Mouse (Mus musculus) skeletal muscle tissue, postnatal 0 days (tissue): Measurements from ENCODE around the gene Lrrc74b. TPM values are rescaled to one million over a fixed set of nuclear protein-coding genes. Genes with fewer than 3 reads are reported as not detected.

Experiments used
- polyA plus RNA-seq: library from polyadenylated mRNA; unstranded; fragments of >200 nt; fragmentation: Nextera tagmentation; extraction: Ambion mirVana; gene quantifications from 2 replicates; pipeline ENCODE4 v1.2.1, GENCODE M21; 2015

Lrrc74b gene
- 2.1 and 2.7 TPM in 2 replicates for polyA plus RNA-seq

DNA sequence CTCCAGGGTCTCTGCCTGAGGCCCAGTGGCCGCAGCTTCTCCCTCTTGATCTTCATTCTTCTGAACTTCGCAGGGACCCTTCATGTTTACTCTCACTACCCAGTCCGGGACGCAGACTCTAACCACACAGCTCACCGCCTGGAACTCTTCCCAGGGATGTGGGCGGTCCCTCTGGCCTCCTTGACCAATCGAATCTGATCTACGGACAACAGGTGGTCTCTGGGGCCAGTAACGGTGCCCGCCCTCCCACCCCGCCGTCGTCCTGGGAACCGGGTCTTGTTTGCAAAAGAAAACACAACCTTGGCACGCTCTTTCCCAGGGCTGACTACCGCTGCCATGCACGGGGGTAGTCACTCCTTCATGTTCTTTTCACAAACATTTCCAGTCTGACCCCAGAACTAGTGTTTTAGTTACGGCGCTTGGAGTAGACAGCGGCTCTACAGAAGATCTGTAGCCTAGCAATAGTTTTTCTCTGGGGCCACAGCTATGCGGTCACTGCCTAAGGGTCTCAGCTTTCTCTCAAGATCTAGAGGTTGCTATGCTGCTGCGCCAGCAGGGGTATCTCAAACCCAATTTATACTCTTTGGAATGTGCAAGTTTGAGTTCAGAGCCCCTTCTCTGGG, at the start of gene Lrrc74b:
Gene Lrrc74b, minus strand, starts transcription at position 120 of the 623 bp plus-strand sequence.

DNA sequence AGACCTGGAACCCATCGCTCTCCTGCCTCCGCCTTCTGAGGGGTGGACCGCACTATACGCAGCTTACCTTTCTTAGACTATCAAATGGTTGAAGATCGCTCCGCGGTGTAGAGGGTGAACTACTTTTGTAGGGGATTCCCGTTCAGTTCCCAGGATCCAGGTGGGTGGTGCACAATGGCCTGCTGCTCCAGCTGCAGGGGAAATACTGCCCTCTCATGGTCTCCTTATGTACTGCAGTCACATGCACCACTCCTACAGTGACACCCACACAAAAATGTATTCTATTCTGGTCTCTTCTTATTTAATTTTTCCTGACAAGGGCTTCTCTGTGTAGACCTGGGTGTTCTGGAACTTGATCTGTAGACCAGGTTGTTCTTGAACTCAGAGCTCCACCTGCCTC, 22.0 kb upstream of the Lrrc74b start, which contains the start of gene Slc7a4:
Gene Slc7a4, minus strand, starts transcription at position 151 of the 400 bp plus-strand sequence.

DNA sequence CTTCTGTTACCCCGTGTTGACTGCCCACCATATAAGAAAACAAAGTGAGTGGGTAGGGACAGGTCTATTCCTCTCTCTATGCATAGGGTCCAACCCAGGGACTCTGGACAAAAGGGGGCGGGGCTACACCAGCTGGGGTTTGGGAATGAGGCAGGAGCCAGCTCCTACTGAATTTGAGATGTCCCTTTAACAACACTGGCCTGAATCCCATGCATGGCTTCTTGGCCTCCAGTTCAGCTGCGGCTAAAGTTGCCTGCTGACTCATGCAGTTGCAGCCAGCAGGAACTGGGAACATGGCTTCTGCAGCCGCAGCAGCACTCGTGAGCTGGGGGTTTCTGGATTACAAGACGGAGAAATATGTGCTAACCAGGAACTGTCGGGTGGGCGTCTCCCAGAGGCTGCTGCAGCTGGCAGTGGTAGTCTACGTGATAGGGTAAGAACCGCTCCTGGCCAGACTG, 733 bp upstream of the Lrrc74b start, which contains the start of gene P2rx6:
Gene P2rx6, plus strand, starts transcription at position 135 of the 458 bp plus-strand sequence.

DNA sequence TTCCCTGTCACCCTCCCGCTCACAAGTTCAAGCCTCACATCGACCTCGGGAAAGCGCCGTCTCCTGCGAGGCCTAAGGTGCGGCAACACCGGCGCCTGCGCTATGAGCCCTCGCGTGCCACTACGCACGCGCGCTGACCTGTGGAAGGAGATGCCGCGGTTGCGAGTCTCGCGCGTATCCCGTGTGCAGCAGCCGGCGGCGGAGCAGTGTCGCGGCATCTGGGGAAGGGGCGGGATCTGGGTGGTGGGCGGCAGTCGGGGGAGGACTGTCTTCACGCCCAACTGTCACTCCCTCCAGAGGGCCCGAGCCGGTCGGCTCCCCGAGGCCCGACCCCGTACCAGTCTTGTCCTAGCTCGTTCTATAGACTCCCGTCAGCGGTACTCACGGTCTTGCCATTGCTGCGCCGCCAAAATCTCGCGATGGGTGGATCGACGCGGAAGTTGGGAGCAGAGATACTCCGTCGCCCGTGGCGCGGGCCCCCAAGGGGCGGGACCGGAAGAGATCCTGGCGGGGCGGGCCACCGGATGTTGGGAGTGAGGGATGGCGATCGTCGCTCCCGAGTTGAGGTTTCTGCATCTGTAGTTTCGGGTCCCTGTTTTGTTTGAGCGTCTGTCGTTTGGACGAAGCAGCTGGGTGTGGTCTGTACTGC, 30.3 kb downstream of the Lrrc74b start, which contains the start of gene Thap7:
Gene Thap7, minus strand, starts transcription at position 497 of the 649 bp plus-strand sequence.

DNA sequence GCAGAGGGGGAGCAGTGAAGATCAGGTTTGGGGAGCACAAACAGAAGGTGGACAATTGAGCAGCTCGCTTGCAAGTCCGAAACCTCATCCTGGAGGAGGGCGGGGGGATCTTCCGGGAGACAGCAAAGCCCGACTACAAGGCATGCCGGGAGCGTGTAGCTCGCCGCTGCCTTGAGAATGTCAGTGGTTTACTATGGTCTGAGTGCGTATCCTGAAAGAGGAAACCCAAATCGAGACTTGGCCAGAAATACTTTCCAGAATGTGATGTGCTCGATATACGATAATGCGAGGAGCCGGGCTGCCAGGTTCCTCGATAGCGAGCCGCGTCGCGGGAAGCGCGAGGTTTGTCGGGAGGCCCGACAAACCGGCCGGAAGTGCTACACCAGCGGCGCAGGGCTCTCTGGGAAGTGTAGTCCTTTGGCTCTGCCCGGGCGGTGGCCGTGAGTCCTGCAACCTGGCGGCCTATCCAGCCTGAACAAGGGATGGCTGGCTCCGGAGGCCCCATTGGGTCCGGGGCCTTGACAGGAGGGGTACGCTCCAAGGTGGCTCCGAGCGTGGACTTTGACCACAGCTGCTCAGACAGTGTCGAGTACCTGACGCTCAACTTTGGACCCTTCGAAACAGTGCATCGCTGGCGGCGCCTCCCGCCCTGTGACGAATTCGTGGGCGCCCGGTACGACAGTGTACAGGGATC, 52.4 kb downstream of the Lrrc74b start, which contains the start of gene Lztr1:
Gene Lztr1, plus strand, starts transcription at position 143 of the 694 bp plus-strand sequence.

Other genes starting within 250 kb of the Lrrc74b start
- 0.06 and 0.32 TPM in 2 replicates for gene Serpind1, start 229.9 kb downstream of the Lrrc74b start, polyA plus RNA-seq
- 6.6 and 8.0 TPM in 2 replicates for gene Snap29, start 155.3 kb downstream of the Lrrc74b start, polyA plus RNA-seq
- gene Pi4ka, start 154.9 kb downstream of the Lrrc74b start, polyA plus RNA-seq: 7.5 and 9.4 TPM in 2 replicates
- 36.6 and 38.3 TPM in 2 replicates for gene Crkl, start 109.3 kb downstream of the Lrrc74b start, polyA plus RNA-seq
- 0.96 and 1.1 TPM in 2 replicates for gene Aifm3, start 71.6 kb downstream of the Lrrc74b start, polyA plus RNA-seq
- 25.8 and 31.1 TPM in 2 replicates for gene Lztr1, start 52.6 kb downstream of the Lrrc74b start, polyA plus RNA-seq
- 30.1 and 31.9 TPM in 2 replicates for gene Thap7, start 30.1 kb downstream of the Lrrc74b start, polyA plus RNA-seq
- 5.7 and 6.2 TPM in 2 replicates for gene P2rx6, start 638 bp upstream of the Lrrc74b start, polyA plus RNA-seq
- gene Slc7a4, start 22.0 kb upstream of the Lrrc74b start, polyA plus RNA-seq: 3.6 and 3.7 TPM in 2 replicates
- 6.6 and 7.0 TPM in 2 replicates for gene Smpd4, start 58.1 kb upstream of the Lrrc74b start, polyA plus RNA-seq
- 2.9 TPM in 2 replicates for gene Ccdc74a, start 85.2 kb upstream of the Lrrc74b start, polyA plus RNA-seq
- 20.2 and 21.1 TPM in 2 replicates for gene Med15, start 171.6 kb upstream of the Lrrc74b start, polyA plus RNA-seq
- 40.6 and 43.2 TPM in 2 replicates for gene Klhl22, start 198.4 kb upstream of the Lrrc74b start, polyA plus RNA-seq
- gene Scarf2, start 236.0 kb upstream of the Lrrc74b start, polyA plus RNA-seq: 8.1 and 13.0 TPM in 2 replicates